Mouse (Mus musculus) kidney, postnatal 0 days (tissue): ENCODE results near the gene Gpm6a. TPM values are rescaled to one million over a fixed set of nuclear protein-coding genes. Genes with fewer than 3 reads are reported as not detected.

Experiments
- ATAC-seq: fragments of 200-750 bp; cut with Nextera tagmentation; replicated peaks from 2 replicates; pipeline ENCODE4 v1.8.0; 2017; ENCODE audit warnings: low read depth, moderate number of reproducible peaks, moderate TSS enrichment, moderate library complexity; ENCODE audit not compliant: low FRiP score
- DNase-seq: peaks from one replicate; pipeline ENCODE4 v3.0.0-alpha.2; 2016; ENCODE audit warnings: low spot score
- H3K27ac ChIP-seq: fragments of 300-500 bp; sonication (generic); 2 replicates; pipeline ENCODE4 v1.5.1; 2014; ENCODE audit warnings: mild to moderate bottlenecking
- H3K27me3 ChIP-seq: fragments of 300-500 bp; sonication (generic); 2 replicates; pipeline ENCODE4 v1.6.1; 2014; ENCODE audit warnings: low read length, mixed read lengths; ENCODE audit not compliant: insufficient read depth
- H3K36me3 ChIP-seq: fragments of 300-500 bp; sonication (generic); 2 replicates; pipeline ENCODE4 v1.6.1; 2014; ENCODE audit warnings: low read length, mixed read lengths; ENCODE audit not compliant: insufficient read depth
- H3K4me1 ChIP-seq: fragments of 300-500 bp; sonication (generic); replicated peaks from 2 replicates; pipeline ENCODE4 v1.6.1; 2014; ENCODE audit warnings: antibody characterized with exemption, low read length, mixed read lengths; ENCODE audit not compliant: insufficient read depth
- H3K4me2 ChIP-seq: fragments of 300-500 bp; sonication (generic); 2 replicates; pipeline ENCODE4 v1.6.1; 2014; ENCODE audit warnings: mild to moderate bottlenecking, low read length, moderate library complexity, mixed read lengths
- H3K4me3 ChIP-seq: fragments of 300-500 bp; sonication (generic); replicated peaks from 2 replicates; pipeline ENCODE4 v1.5.1; 2014; ENCODE audit warnings: low read depth, low read length
- H3K9ac ChIP-seq: fragments of 300-500 bp; sonication (generic); 2 replicates; pipeline ENCODE4 v1.6.1; 2014; ENCODE audit warnings: low read depth, low read length
- H3K9me3 ChIP-seq: fragments of 300-500 bp; sonication (generic); replicated peaks from 2 replicates; pipeline ENCODE4 v1.6.1; 2016; ENCODE audit warnings: low read length, inconsistent platforms, mixed read lengths
- CTCF ChIP-seq: IDR thresholded peaks from 2 replicates; pipeline ENCODE4 v1.5.1; 2016; ENCODE audit warnings: antibody characterized with exemption, low read depth, mild to moderate bottlenecking, moderate library complexity
- WGBS: fragments of 180-500 bp; shearing (Covaris S2); extraction: QIAGEN DNeasy Blood & Tissue Kit; methylation state at CpG from one replicate; pipeline ENCODE4 v1.1.7; 2014; 5-methylcytosine and 5-hydroxymethylcytosine counted together
- polyA plus RNA-seq: library from polyadenylated mRNA; unstranded; fragments of >200 nt; fragmentation: Nextera tagmentation; extraction: Ambion mirVana; gene quantifications from 2 replicates; pipeline ENCODE4 v1.2.1, GENCODE M21; 2015

The Gpm6a gene
- polyA plus RNA-seq, 1 experiment from 2014 or later = 41.6 TPM

- WGBS = 67% methylated on average over 3 of the region's 3 CpGs
- H3K27me3 ChIP-seq = no peaks in the 10 kb centered on the region
- no peaks in the 10 kb centered on the region for H3K9me3 ChIP-seq
- ATAC-seq (no peak), DNase-seq (no peak)
- no peak overlapping the region for H3K9ac ChIP-seq
- no peak overlapping the region for H3K27ac ChIP-seq
- TF ChIP-seq CTCF = no peak
- no peak overlapping the region for H3K4me3 ChIP-seq
- no peaks in the 10 kb centered on the region for H3K36me3 ChIP-seq
- no peak overlapping the region for H3K4me2 ChIP-seq
- no peaks in the 10 kb centered on the region for H3K4me1 ChIP-seq
Observed at GRCm38 (mm10) chr8:54991840-54992609, 37.4 kb downstream of the Gpm6a start.

GRCm38 (mm10) chr8:54995662-54996061, 41.0 kb downstream of the Gpm6a start:
- H3K4me1 ChIP-seq = no peaks in the 10 kb centered on the region
- H3K36me3 ChIP-seq = no peaks in the 10 kb centered on the region
- no peak overlapping the region for H3K4me2 ChIP-seq
- H3K9ac ChIP-seq = no peak overlapping the region
- no peaks in the 10 kb centered on the region for H3K27me3 ChIP-seq
- DNase-seq = no peak
- TF ChIP-seq CTCF = no peak
- no peak overlapping the region for H3K27ac ChIP-seq
- 65% methylated on average over 1 of the region's 1 CpGs for WGBS
- no peak for ATAC-seq
- no peak overlapping the region for H3K4me3 ChIP-seq
- no peaks in the 10 kb centered on the region for H3K9me3 ChIP-seq

- WGBS = 62% methylated on average over 1 of the region's 1 CpGs
Observed at GRCm38 (mm10) chr8:55002398-55002797, 47.8 kb downstream of the Gpm6a start.

GRCm38 (mm10) chr8:55002946-55003345, 48.3 kb downstream of the Gpm6a start:
- ATAC-seq (no peak), DNase-seq (no peak)
- H3K9me3 ChIP-seq = no peaks in the 10 kb centered on the region
- no peak overlapping the region for H3K9ac ChIP-seq
- no peak overlapping the region for H3K27ac ChIP-seq
- H3K4me1 ChIP-seq = no peaks in the 10 kb centered on the region
- no peaks in the 10 kb centered on the region for H3K27me3 ChIP-seq
- H3K4me2 ChIP-seq = no peak overlapping the region
- no peak overlapping the region for H3K4me3 ChIP-seq
- WGBS = 49% methylated on average over 2 of the region's 2 CpGs
- no peaks in the 10 kb centered on the region for H3K36me3 ChIP-seq
- no peak for TF ChIP-seq CTCF

More at GRCm38 (mm10) chr8:55002398-55002797, 47.8 kb downstream of the Gpm6a start:
- Histone ChIP-seq H3K4me2 (no peak overlapping the region), H3K36me3 (no peaks in the 10 kb centered on the region), H3K9me3 (no peaks in the 10 kb centered on the region), H3K27ac (no peak overlapping the region), H3K4me3 (no peak overlapping the region), H3K9ac (no peak overlapping the region), H3K4me1 (no peaks in the 10 kb centered on the region), H3K27me3 (no peaks in the 10 kb centered on the region)
- ATAC-seq (no peak), DNase-seq (no peak)
- TF ChIP-seq CTCF = no peak

GRCm38 (mm10) chr8:55012228-55012627, 57.6 kb downstream of the Gpm6a start:
- ATAC-seq (no peak), DNase-seq (no peak)
- TF ChIP-seq CTCF = no peak
- no peaks in the 10 kb centered on the region for H3K9me3 ChIP-seq
- no peaks in the 10 kb centered on the region for H3K4me1 ChIP-seq
- H3K9ac ChIP-seq = no peak overlapping the region
- WGBS = 62% methylated on average over 2 of the region's 2 CpGs
- no peak overlapping the region for H3K4me2 ChIP-seq
- H3K27me3 ChIP-seq = no peaks in the 10 kb centered on the region
- no peaks in the 10 kb centered on the region for H3K36me3 ChIP-seq
- no peak overlapping the region for H3K4me3 ChIP-seq
- H3K27ac ChIP-seq = no peak overlapping the region

- no peak overlapping the region for H3K27ac ChIP-seq
- H3K4me2 ChIP-seq = no peak overlapping the region
- 70% methylated on average over 1 of the region's 1 CpGs for WGBS
- DNase-seq (no peak), ATAC-seq (no peak)
- H3K4me3 ChIP-seq = no peak overlapping the region
- no peaks in the 10 kb centered on the region for H3K36me3 ChIP-seq
- H3K9me3 ChIP-seq = no peaks in the 10 kb centered on the region
- no peaks in the 10 kb centered on the region for H3K4me1 ChIP-seq
- no peak overlapping the region for H3K9ac ChIP-seq
- TF ChIP-seq CTCF = no peak
- H3K27me3 ChIP-seq = no peaks in the 10 kb centered on the region
Observed at GRCm38 (mm10) chr8:55017071-55017470, 62.4 kb downstream of the Gpm6a start.
